Mouse (Mus musculus) C2C12 (cell line): ENCODE data around the gene Tars.

Experiments used
- CTCF ChIP-seq: IDR thresholded peaks from one replicate; pipeline ENCODE4 v1.5.1; 2011; ENCODE audit not compliant: control insufficient read depth, insufficient read depth, insufficient read length
- MAX ChIP-seq: IDR thresholded peaks from one replicate; pipeline ENCODE4 v1.6.1; 2011; ENCODE audit warnings: mild to moderate bottlenecking, control low read depth

DNA sequence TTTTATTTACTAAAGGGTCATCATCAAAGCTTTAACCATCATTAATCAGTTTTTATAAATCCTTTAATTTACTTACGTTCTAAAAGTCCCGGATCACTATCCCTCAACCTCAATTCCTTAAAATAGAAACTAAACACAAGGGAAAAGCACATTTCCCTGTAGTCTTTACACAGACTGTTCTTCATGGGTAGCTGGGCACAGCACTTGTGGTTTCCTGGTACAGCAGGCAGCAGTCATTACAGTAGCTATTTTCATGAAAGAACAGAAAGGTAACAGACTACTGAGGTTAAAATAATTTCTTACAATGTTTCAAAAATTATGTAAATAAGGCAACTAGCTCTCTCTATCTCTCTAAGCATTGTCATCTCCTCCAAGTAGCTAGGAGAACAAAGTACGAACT, 29.9 kb downstream of the Tars start:
- TF ChIP-seq CTCF (no peak), MAX (no peak)
